Comparison of ENCODE assay signal across 11 mouse cellular contexts in genomic region chr2:181313006-181313343, GRCm38 (mm10). TPM values are rescaled to one million over a fixed set of nuclear protein-coding genes. Genes with fewer than 3 reads are reported as not detected.
A peak's percentile ranks its signal among the peaks of the same experiment; 100 is the strongest.
DNase-seq lines count a peak whose midpoint lies in the region; ATAC-seq and TF ChIP-seq lines count a peak whose summit lies in the region.
"Had no signal": no experiment of that assay in that cellular context is flagged by ENCODE, and none has a peak within 500 bp of the region (broad histone marks: within the 10 kb centered on the region; RNA-seq: fewer than 3 reads in every experiment).

No protein-coding gene starts in this region.

- no peak for TF ChIP-seq POLR2A in olfactory bulb, adult 2 months (IDR thresholded peaks at IDR 0.05; ENCODE audit: insufficient read depth, low read depth, low read length)

- no peak for DNase-seq in layer of hippocampus, adult 2 months (ENCODE audit: low spot score in 2 of 2)
- no peak for DNase-seq in layer of hippocampus, adult 9-10 months (ENCODE audit: low spot score)
- DNase-seq in embryonic facial prominence, embryonic 14.5 days (ENCODE audit: low spot score) = no peak
- no peak for DNase-seq in frontal cortex, postnatal 14 days (ENCODE audit: low spot score in 2 of 2)
- no peak for DNase-seq in kidney, postnatal 14 days
- DNase-seq: kidney, adult 2 months had no signal

- WGBS in embryonic facial prominence, embryonic 14.5 days = 13% methylated on average over 4 of the region's 5 CpGs
- 15% methylated on average over 5 of the region's 5 CpGs for WGBS in hindbrain, embryonic 15.5 days
- WGBS in olfactory bulb, adult 2 months = 5% methylated on average over 5 of the region's 5 CpGs
- 15% methylated on average over 5 of the region's 5 CpGs for WGBS in kidney, embryonic 14.5 days

- H3K4me1 ChIP-seq in embryonic facial prominence, embryonic 14.5 days (ENCODE audit: control insufficient read depth, insufficient read depth, low read length) = peaks cover 4% of the 10 kb centered on the region; the same call in 1 of the 2 replicates
- peaks cover 33% of the 10 kb centered on the region for H3K4me1 ChIP-seq in hindbrain, embryonic 15.5 days (replicated peaks)
- peaks cover 5% of the 10 kb centered on the region; the same call in 1 of the 2 replicates for H3K4me1 ChIP-seq in olfactory bulb, adult 2 months (ENCODE audit: control insufficient read depth, insufficient read depth, low read length)
- 0 out of 2 replicates have a peak, but pooled peaks cover 7% of the 10 kb centered on the region for H3K4me1 ChIP-seq in kidney, embryonic 14.5 days (ENCODE audit: control insufficient read depth, insufficient read depth, low read length)

- H3K27ac ChIP-seq in layer of hippocampus, adult 2 months = peak overlapping the region; percentile 95
- no peak overlapping the region for H3K27ac ChIP-seq in embryonic facial prominence, embryonic 14.5 days (replicated peaks; ENCODE audit: low read depth, low read length)
- H3K27ac ChIP-seq in hindbrain, embryonic 15.5 days (replicated peaks) = peak overlapping the region; percentile 92
- H3K27ac ChIP-seq in olfactory bulb, adult 2 months (ENCODE audit: insufficient read depth, low read depth, low read length) = peak overlapping the region; percentile 95
- H3K27ac ChIP-seq in kidney, embryonic 14.5 days (ENCODE audit: low read depth, low read length) = no peak overlapping the region
- H3K27ac ChIP-seq: heart, embryonic 10.5 days had no signal

- peaks cover 39% of the 10 kb centered on the region for H3K27me3 ChIP-seq in embryonic facial prominence, embryonic 14.5 days (replicated peaks; ENCODE audit: control insufficient read depth, insufficient read depth, low read length)
- no peaks in the 10 kb centered on the region; the same call in 1 of the 2 replicates for H3K27me3 ChIP-seq in hindbrain, embryonic 15.5 days
- H3K27me3 ChIP-seq in kidney, embryonic 14.5 days (ENCODE audit: control insufficient read depth, insufficient read depth, low read length) = peaks cover 35% of the 10 kb centered on the region

- peak overlapping the region; percentile 67 for H3K4me3 ChIP-seq in layer of hippocampus, adult 2 months
- peak overlapping the region; percentile 27; the same call in 1 of the 2 replicates for H3K4me3 ChIP-seq in embryonic facial prominence, embryonic 14.5 days (ENCODE audit: low read depth, low read length)
- H3K4me3 ChIP-seq in hindbrain, embryonic 15.5 days = peak overlapping the region; percentile 95
- H3K4me3 ChIP-seq in olfactory bulb, adult 2 months (ENCODE audit: insufficient read depth, low read depth, low read length) = peak overlapping the region; percentile 74
- H3K4me3 ChIP-seq in kidney, embryonic 14.5 days (ENCODE audit: low read length) = no peak overlapping the region

- H3K9ac ChIP-seq in embryonic facial prominence, embryonic 14.5 days (ENCODE audit: low read depth, low read length) = no peak overlapping the region
- H3K9ac ChIP-seq in hindbrain, embryonic 15.5 days = peak overlapping the region; percentile 99
- H3K9ac ChIP-seq in kidney, embryonic 14.5 days (ENCODE audit: low read depth, low read length) = no peak overlapping the region

- H3K4me2 ChIP-seq in embryonic facial prominence, embryonic 14.5 days (ENCODE audit: low read depth, low read length) = peak overlapping the region; percentile 23; the same call in 1 of the 2 replicates
- H3K4me2 ChIP-seq in hindbrain, embryonic 15.5 days = peak overlapping the region; percentile 75
- H3K4me2 ChIP-seq in kidney, embryonic 14.5 days (replicated peaks; ENCODE audit: low read depth, low read length) = no peak overlapping the region

- H3K36me3 ChIP-seq in embryonic facial prominence, embryonic 14.5 days (ENCODE audit: control insufficient read depth, insufficient read depth, low read length) = no peaks in the 10 kb centered on the region
- H3K36me3 ChIP-seq in hindbrain, embryonic 15.5 days = peaks cover 7% of the 10 kb centered on the region
- no peaks in the 10 kb centered on the region for H3K36me3 ChIP-seq in kidney, embryonic 14.5 days (ENCODE audit: control insufficient read depth, insufficient read depth, low read length)
- H3K36me3 ChIP-seq: heart, embryonic 10.5 days had no signal

- ATAC-seq in embryonic facial prominence, embryonic 14.5 days (ENCODE audit: low read depth) = no peak
- peak; percentile 13; the same call in 1 of the 2 replicates for ATAC-seq in hindbrain, embryonic 15.5 days (ENCODE audit: low FRiP score, low read depth)
- no peak for ATAC-seq in kidney, embryonic 14.5 days (ENCODE audit: low FRiP score, low TSS enrichment)

- TF ChIP-seq CTCF in layer of hippocampus, adult 2 months (conservative IDR thresholded peaks at IDR 0.05) = no peak
- no peak for TF ChIP-seq CTCF in olfactory bulb, adult 2 months (IDR thresholded peaks at IDR 0.05; ENCODE audit: insufficient read depth, low read depth, low read length)

- H3K9me3 ChIP-seq in embryonic facial prominence, embryonic 14.5 days (ENCODE audit: control insufficient read depth, low read length) = no peaks in the 10 kb centered on the region
- no peaks in the 10 kb centered on the region for H3K9me3 ChIP-seq in hindbrain, embryonic 15.5 days
- H3K9me3 ChIP-seq in kidney, embryonic 14.5 days (ENCODE audit: control insufficient read depth, low read length) = no peaks in the 10 kb centered on the region
- H3K9me3 ChIP-seq: heart, embryonic 10.5 days had no signal

RNA-seq across cellular contexts. Expression of gene Stmn3, which starts 1.3 kb away (rescaled TPM):
- 100 to 1,000 TPM; 527 to 593 TPM for total RNA-seq in layer of hippocampus, adult 2 months (2021)
- polyA plus RNA-seq in embryonic facial prominence, embryonic 14.5 days (2014; fragmentation: Nextera tagmentation; extraction: Ambion mirVana) = 69.4 and 72.7 TPM in 2 replicates
- polyA plus RNA-seq in hindbrain, embryonic 15.5 days (2015; fragmentation: Nextera tagmentation; extraction: Ambion mirVana) = 1,559 and 1,575 TPM in 2 replicates
- polyA plus RNA-seq in olfactory bulb, adult 2 months (2012; ENCODE audit: insufficient read depth, insufficient read length, low replicate concordance, missing spikeins) = not detected in 2 replicates
- polyA plus RNA-seq in kidney, embryonic 14.5 days (2014; fragmentation: Nextera tagmentation; extraction: Ambion mirVana) = 0.46 and 0.62 TPM in 2 replicates
- total RNA-seq: megakaryocyte-erythroid progenitor cell, adult 5-6 weeks had no signal

RNA-seq across cellular contexts. Expression of gene Rtel1, which starts 6.6 kb away (rescaled TPM):
- total RNA-seq in layer of hippocampus, adult 2 months (2021) = 10 to 100 TPM; 37.1 to 40.7 TPM
- polyA plus RNA-seq in embryonic facial prominence, embryonic 14.5 days (2014; fragmentation: Nextera tagmentation; extraction: Ambion mirVana) = 37.1 and 48.8 TPM in 2 replicates
- 40.6 and 44.4 TPM in 2 replicates for polyA plus RNA-seq in hindbrain, embryonic 15.5 days (2015; fragmentation: Nextera tagmentation; extraction: Ambion mirVana)
- polyA plus RNA-seq in olfactory bulb, adult 2 months (2012; ENCODE audit: insufficient read depth, insufficient read length, low replicate concordance, missing spikeins) = not detected in 2 replicates
- 40.0 and 59.2 TPM in 2 replicates for polyA plus RNA-seq in kidney, embryonic 14.5 days (2014; fragmentation: Nextera tagmentation; extraction: Ambion mirVana)

RNA-seq across cellular contexts. Expression of gene Gmeb2, which starts 25.1 kb away (rescaled TPM):
- total RNA-seq in layer of hippocampus, adult 2 months (2021) = 10 to 100 TPM; 18.8 to 23.5 TPM
- polyA plus RNA-seq in embryonic facial prominence, embryonic 14.5 days (2014; fragmentation: Nextera tagmentation; extraction: Ambion mirVana) = 13.5 and 15.9 TPM in 2 replicates
- polyA plus RNA-seq in hindbrain, embryonic 15.5 days (2015; fragmentation: Nextera tagmentation; extraction: Ambion mirVana) = 14.9 and 15.1 TPM in 2 replicates
- not detected in 2 replicates for polyA plus RNA-seq in olfactory bulb, adult 2 months (2012; ENCODE audit: insufficient read depth, insufficient read length, low replicate concordance, missing spikeins)
- polyA plus RNA-seq in kidney, embryonic 14.5 days (2014; fragmentation: Nextera tagmentation; extraction: Ambion mirVana) = 9.4 and 17.9 TPM in 2 replicates

RNA-seq across cellular contexts. Expression of gene Zgpat, which starts 51.8 kb away (rescaled TPM):
- total RNA-seq in layer of hippocampus, adult 2 months (2021) = 10 to 100 TPM; 78.3 to 80.7 TPM
- 30.1 and 36.6 TPM in 2 replicates for polyA plus RNA-seq in embryonic facial prominence, embryonic 14.5 days (2014; fragmentation: Nextera tagmentation; extraction: Ambion mirVana)
- 77.0 and 84.9 TPM in 2 replicates for polyA plus RNA-seq in hindbrain, embryonic 15.5 days (2015; fragmentation: Nextera tagmentation; extraction: Ambion mirVana)
- 445 TPM in 1 of 2 replicates, not detected in the other for polyA plus RNA-seq in olfactory bulb, adult 2 months (2012; ENCODE audit: insufficient read depth, insufficient read length, low replicate concordance, missing spikeins)
- polyA plus RNA-seq in kidney, embryonic 14.5 days (2014; fragmentation: Nextera tagmentation; extraction: Ambion mirVana) = 25.7 and 39.0 TPM in 2 replicates

RNA-seq across cellular contexts. Expression of gene Arfrp1, which starts 52.2 kb away (rescaled TPM):
- total RNA-seq in layer of hippocampus, adult 2 months (2021) = 10 to 100 TPM; 43.2 to 50.1 TPM
- 43.7 and 48.1 TPM in 2 replicates for polyA plus RNA-seq in embryonic facial prominence, embryonic 14.5 days (2014; fragmentation: Nextera tagmentation; extraction: Ambion mirVana)
- 81.2 and 82.7 TPM in 2 replicates for polyA plus RNA-seq in hindbrain, embryonic 15.5 days (2015; fragmentation: Nextera tagmentation; extraction: Ambion mirVana)
- not detected in 2 replicates for polyA plus RNA-seq in olfactory bulb, adult 2 months (2012; ENCODE audit: insufficient read depth, insufficient read length, low replicate concordance, missing spikeins)
- polyA plus RNA-seq in kidney, embryonic 14.5 days (2014; fragmentation: Nextera tagmentation; extraction: Ambion mirVana) = 51.5 and 53.9 TPM in 2 replicates

Comparison
In these comparisons a context has a peak if more than half of its experiments do, and no peak if none do; other contexts are left out.
1. H3K27ac ChIP-seq: peak in layer of hippocampus, adult 2 months (single experiment), hindbrain, embryonic 15.5 days (single experiment) and olfactory bulb, adult 2 months (single experiment); none in embryonic facial prominence, embryonic 14.5 days (single experiment) and kidney, embryonic 14.5 days (single experiment).